In genomic region chr5:123228524-123228922, GRCm38 (mm10) we compare ENCODE assay signal across 8 mouse cellular contexts. TPM values are rescaled to one million over a fixed set of nuclear protein-coding genes. Genes with fewer than 3 reads are reported as not detected.
DNase-seq lines count a peak whose midpoint lies in the region; ATAC-seq and TF ChIP-seq lines count a peak whose summit lies in the region.

No protein-coding gene starts in this region.

- H3K36me3 ChIP-seq in heart, embryonic 14.5 days (ENCODE audit: control insufficient read depth, insufficient read depth, low read length), result no peaks in the 10 kb centered on the region
- H3K36me3 ChIP-seq in MEL (ENCODE audit: control insufficient read depth in 1 of 2, insufficient read depth in 2 of 2, low read length in 2 of 2), result peaks cover 0 to 33% of the 10 kb centered on the region in 2 experiments; a peak in 2 of 4 replicates
- H3K36me3 ChIP-seq in forebrain, embryonic 16.5 days (ENCODE audit: control insufficient read depth, insufficient read depth), result no peaks in the 10 kb centered on the region
- no peaks in the 10 kb centered on the region for H3K36me3 ChIP-seq in macrophage (ENCODE audit: inconsistent target)

- no peak for ATAC-seq in heart, embryonic 14.5 days (ENCODE audit: insufficient number of reproducible peaks, insufficient read depth, low FRiP score, low read depth)
- no peak for ATAC-seq in forebrain, embryonic 16.5 days

- no peak for DNase-seq in heart, postnatal 4 days
- no peak for DNase-seq in MEL (ENCODE audit: low read depth, low spot score)
- DNase-seq in retina, postnatal 1 day, result no peak
- no peak for DNase-seq in testis, postnatal 14 days (ENCODE audit: low spot score)
- DNase-seq in layer of hippocampus, adult 9-11 months, result no peak

- TF ChIP-seq CTCF in MEL (IDR thresholded peaks at IDR 0.05 in 2 of 3, conservative IDR thresholded peaks at IDR 0.05 in 1 of 3; ENCODE audit: control insufficient read depth in 1 of 3, insufficient read depth in 1 of 3, low read depth in 2 of 3, low read length in 3 of 3, poor library complexity in 1 of 3, severe bottlenecking in 1 of 3), result no peak

- no peaks in the 10 kb centered on the region for H3K9me3 ChIP-seq in heart, embryonic 14.5 days (ENCODE audit: control insufficient read depth, low read length)
- no peaks in the 10 kb centered on the region for H3K9me3 ChIP-seq in MEL (replicated peaks; ENCODE audit: insufficient read depth, low read length)
- H3K9me3 ChIP-seq in forebrain, embryonic 16.5 days (ENCODE audit: control insufficient read depth, low read length), result no peaks in the 10 kb centered on the region

- peaks cover 3 to 12% of the 10 kb centered on the region in 2 experiments; a peak in 3 of 4 replicates for H3K4me1 ChIP-seq in heart, embryonic 14.5 days (ENCODE audit: control insufficient read depth in 2 of 2, insufficient read depth in 2 of 2, low read length in 2 of 2)
- peaks cover 7 to 23% of the 10 kb centered on the region in 2 experiments for H3K4me1 ChIP-seq in MEL (ENCODE audit: control insufficient read depth in 1 of 2, insufficient read depth in 2 of 2, low read length in 2 of 2)
- peaks cover 14% of the 10 kb centered on the region for H3K4me1 ChIP-seq in forebrain, embryonic 16.5 days (replicated peaks; ENCODE audit: control insufficient read depth, insufficient read depth, low read length)

- H3K9ac ChIP-seq in heart, embryonic 14.5 days (ENCODE audit: low read length), result peak overlapping the region; percentile 85
- peak overlapping the region; percentile 77 for H3K9ac ChIP-seq in MEL (ENCODE audit: control insufficient read depth, low read depth, low read length, poor library complexity, severe bottlenecking)
- peak overlapping the region; percentile 87 for H3K9ac ChIP-seq in forebrain, embryonic 16.5 days (replicated peaks; ENCODE audit: low read depth, low read length)

- no peak for TF ChIP-seq POLR2A in MEL (IDR thresholded peaks at IDR 0.05; ENCODE audit: control insufficient read depth in 1 of 2, insufficient read depth in 1 of 2, low read depth in 1 of 2, low read length in 2 of 2, poor library complexity in 1 of 2)

- H3K4me3 ChIP-seq in heart, embryonic 14.5 days (ENCODE audit: control insufficient read depth in 1 of 2, insufficient read depth in 1 of 2, low read depth in 1 of 2, low read length in 2 of 2), result peak overlapping the region; percentile 64 to 67
- H3K4me3 ChIP-seq in MEL (ENCODE audit: control insufficient read depth in 1 of 2, insufficient read depth in 1 of 2, low read depth in 2 of 2, low read length in 2 of 2), result peak overlapping the region; percentile 71 to 99
- H3K4me3 ChIP-seq in forebrain, embryonic 16.5 days (replicated peaks; ENCODE audit: low read length), result peak overlapping the region; percentile 88
- peak overlapping the region; percentile 91 for H3K4me3 ChIP-seq in macrophage (ENCODE audit: inconsistent target)

- H3K4me2 ChIP-seq in heart, embryonic 14.5 days (ENCODE audit: low read length), result peak overlapping the region; percentile 71
- peak overlapping the region; percentile 79 for H3K4me2 ChIP-seq in forebrain, embryonic 16.5 days (ENCODE audit: low read length)

- WGBS in heart, embryonic 14.5 days, result 6% methylated on average over 15 of the region's 15 CpGs
- 5% methylated on average over 15 of the region's 15 CpGs for WGBS in forebrain, embryonic 16.5 days
- 7% methylated on average over 15 of the region's 15 CpGs for WGBS in macrophage (ENCODE audit: missing documents)

- H3K27me3 ChIP-seq in heart, embryonic 14.5 days (ENCODE audit: control insufficient read depth, insufficient read depth, low read length), result no peaks in the 10 kb centered on the region
- no peaks in the 10 kb centered on the region for H3K27me3 ChIP-seq in MEL (ENCODE audit: control insufficient read depth in 1 of 2, insufficient read depth in 2 of 2, low read length in 2 of 2)
- no peaks in the 10 kb centered on the region for H3K27me3 ChIP-seq in forebrain, embryonic 16.5 days (replicated peaks; ENCODE audit: control insufficient read depth, insufficient read depth, low read length)

- H3K79me2 ChIP-seq in MEL (ENCODE audit: control insufficient read depth, insufficient read depth, low read length, poor library complexity) (peaks cover 29% of the 10 kb centered on the region), macrophage (ENCODE audit: inconsistent target) (peaks cover 52% of the 10 kb centered on the region)

- no peak for TF ChIP-seq EP300 in MEL (IDR thresholded peaks at IDR 0.05; ENCODE audit: low read depth in 1 of 2, low read length in 2 of 2)

- TF ChIP-seq RAD21 in MEL (IDR thresholded peaks at IDR 0.05; ENCODE audit: low read depth, low read length), result no peak

- no peak overlapping the region for H3K27ac ChIP-seq in heart, embryonic 14.5 days (replicated peaks in 1 of 2; ENCODE audit: control insufficient read depth in 1 of 2, insufficient read depth in 1 of 2, low read depth in 2 of 2, low read length in 2 of 2)
- H3K27ac ChIP-seq in MEL (ENCODE audit: control insufficient read depth, low read depth, low read length) (peak overlapping the region; percentile 45), macrophage (peak overlapping the region; percentile 34)
- no peak overlapping the region for H3K27ac ChIP-seq in forebrain, embryonic 16.5 days (ENCODE audit: low read length)

TF ChIP-seq in MEL, 35 proteins besides CTCF, POLR2A, EP300 and RAD21:
- no peak for TF ChIP-seq MYB (IDR thresholded peaks at IDR 0.05; ENCODE audit: low read depth, low read length)
- TF ChIP-seq ZNF384 (IDR thresholded peaks at IDR 0.05; ENCODE audit: low read depth, low read length), result no peak
- no peak for TF ChIP-seq MAFK (IDR thresholded peaks at IDR 0.05; ENCODE audit: borderline replicate concordance, low read depth, low read length)
- TF ChIP-seq POLR2AphosphoS2 (IDR thresholded peaks at IDR 0.05; ENCODE audit: low read length), result no peak
- no peak for TF ChIP-seq BHLHE40 (IDR thresholded peaks at IDR 0.05; ENCODE audit: borderline replicate concordance, low read depth, low read length)
- TF ChIP-seq ELF1 (IDR thresholded peaks at IDR 0.05; ENCODE audit: low read depth, low read length), result no peak
- no peak for TF ChIP-seq KAT2A (conservative IDR thresholded peaks at IDR 0.05; ENCODE audit: low read depth, low read length)
- no peak for TF ChIP-seq GATA1 (IDR thresholded peaks at IDR 0.05; ENCODE audit: low read depth, low read length)
- TF ChIP-seq POLR2AphosphoS5 (IDR thresholded peaks at IDR 0.05; ENCODE audit: borderline replicate concordance, low read depth, low read length), result no peak
- TF ChIP-seq ZC3H11A (IDR thresholded peaks at IDR 0.05; ENCODE audit: low read depth, low read length), result no peak
- no peak for TF ChIP-seq RCOR1 (IDR thresholded peaks at IDR 0.05; ENCODE audit: low read depth, low read length)
- no peak for TF ChIP-seq NRF1 (IDR thresholded peaks at IDR 0.05; ENCODE audit: insufficient read depth, low read depth, low read length, poor library complexity, severe bottlenecking)
- TF ChIP-seq MYC (IDR thresholded peaks at IDR 0.05; ENCODE audit: low read depth, low read length), result no peak
- TF ChIP-seq SMC3 (IDR thresholded peaks at IDR 0.05; ENCODE audit: low read depth, low read length), result no peak
- no peak for TF ChIP-seq TAL1 (IDR thresholded peaks at IDR 0.05; ENCODE audit: low read length)
- no peak for TF ChIP-seq UBTF (IDR thresholded peaks at IDR 0.05; ENCODE audit: borderline replicate concordance, insufficient read depth, low read depth, low read length)
- no peak for TF ChIP-seq ZMIZ1 (IDR thresholded peaks at IDR 0.05; ENCODE audit: low read depth, low read length)
- TF ChIP-seq TCF12 (IDR thresholded peaks at IDR 0.05; ENCODE audit: low read depth, low read length), result no peak
- no peak for TF ChIP-seq CHD1 (IDR thresholded peaks at IDR 0.05; ENCODE audit: low read depth, low read length)

RNA-seq across cellular contexts. Expression of gene Wdr66, which starts 23.4 kb away (rescaled TPM):
- 2.0 and 2.9 TPM in 2 replicates for polyA plus RNA-seq in heart, embryonic 14.5 days (2014; fragmentation: Nextera tagmentation; extraction: Ambion mirVana)
- 1 to 10 TPM; 2.2 to 3.3 TPM for total RNA-seq in heart, postnatal 4 days (2021)
- 0.82 and 1.4 TPM in 2 replicates for total RNA-seq in MEL (2012; rRNA removed)
- polyA plus RNA-seq in MEL (2012; ENCODE audit: insufficient read depth in 1 of 2, insufficient read length in 2 of 2, low read depth in 1 of 2, low replicate concordance in 2 of 2, missing spikeins in 1 of 2) (1 to 10 TPM in 1 of 2 experiments, not detected in 1; 3.6 TPM), macrophage (2018) (0.11 to 0.16 TPM (median 0.12 TPM) in 3 replicates)
- 1.5 and 1.9 TPM in 2 replicates for polyA plus RNA-seq in forebrain, embryonic 16.5 days (2015; fragmentation: Nextera tagmentation; extraction: Ambion mirVana)
- 1 to 10 TPM in 25 of 26 experiments, under 1 TPM in 1; 0.76 to 5.1 (median 2.3) TPM for total RNA-seq in macrophage (2018; cell fraction: chromatin; rRNA removed)
- total RNA-seq in macrophage (2018; cell fraction: cytosol; rRNA removed), result under 1 TPM; 0.04 to 0.31 (median 0.17) TPM
- total RNA-seq in macrophage (2018; cell fraction: nucleus; rRNA removed), result 1 to 10 TPM in 8 of 26 experiments, under 1 TPM in 18; 0.21 to 1.6 (median 0.68) TPM

RNA-seq across cellular contexts. Expression of gene Hpd, which starts 46.0 kb away (rescaled TPM):
- not detected in 2 replicates for polyA plus RNA-seq in heart, embryonic 14.5 days (2014; fragmentation: Nextera tagmentation; extraction: Ambion mirVana)
- not detected for total RNA-seq in heart, postnatal 4 days (2021)
- total RNA-seq in MEL (2012; rRNA removed), result not detected in 2 replicates
- polyA plus RNA-seq in MEL (2012; ENCODE audit: insufficient read depth in 1 of 2, insufficient read length in 2 of 2, low read depth in 1 of 2, low replicate concordance in 2 of 2, missing spikeins in 1 of 2) (not detected), macrophage (2018) (not detected in 3 replicates)
- not detected in 2 replicates for polyA plus RNA-seq in forebrain, embryonic 16.5 days (2015; fragmentation: Nextera tagmentation; extraction: Ambion mirVana)
- total RNA-seq in macrophage (2018; cell fraction: chromatin; rRNA removed), result not detected
- total RNA-seq in macrophage (2018; cell fraction: cytosol; rRNA removed), result not detected
- total RNA-seq in macrophage (2018; cell fraction: nucleus; rRNA removed), result not detected

RNA-seq across cellular contexts. Expression of gene Psmd9, which starts 59.3 kb away (rescaled TPM):
- 53.0 and 64.3 TPM in 2 replicates for polyA plus RNA-seq in heart, embryonic 14.5 days (2014; fragmentation: Nextera tagmentation; extraction: Ambion mirVana)
- 10 to 100 TPM; 22.8 to 24.8 TPM for total RNA-seq in heart, postnatal 4 days (2021)
- 28.4 and 32.0 TPM in 2 replicates for total RNA-seq in MEL (2012; rRNA removed)
- 10 to 100 TPM in 1 of 2 experiments, not detected in 1; 54.6 TPM for polyA plus RNA-seq in MEL (2012; ENCODE audit: insufficient read depth in 1 of 2, insufficient read length in 2 of 2, low read depth in 1 of 2, low replicate concordance in 2 of 2, missing spikeins in 1 of 2)
- 83.1 and 86.0 TPM in 2 replicates for polyA plus RNA-seq in forebrain, embryonic 16.5 days (2015; fragmentation: Nextera tagmentation; extraction: Ambion mirVana)
- 10 to 100 TPM in 24 of 26 experiments, 1 to 10 TPM in 2; 8.0 to 43.2 (median 25.0) TPM for total RNA-seq in macrophage (2018; cell fraction: chromatin; rRNA removed)
- 10 to 100 TPM; 14.3 to 23.1 (median 18.2) TPM for total RNA-seq in macrophage (2018; cell fraction: cytosol; rRNA removed)
- 10 to 100 TPM in 23 of 26 experiments, 1 to 10 TPM in 3; 7.1 to 33.1 (median 18.5) TPM for total RNA-seq in macrophage (2018; cell fraction: nucleus; rRNA removed)
- polyA plus RNA-seq in macrophage (2018), result 13.6 to 18.6 TPM (median 16.4 TPM) in 3 replicates

Comparison
In these comparisons a context has a peak if more than half of its experiments do, and no peak if none do; other contexts are left out.
1. H3K27ac ChIP-seq: peak in MEL (single experiment) and macrophage (single experiment); none in heart, embryonic 14.5 days (0 of 2) and forebrain, embryonic 16.5 days (single experiment).
2. Peak in every context shown above with its lines, with median percentiles within 50 percentile points of each other: H3K4me3 ChIP-seq and H3K9ac ChIP-seq.